Mouse (Mus musculus): ENCODE data around the gene Dirc2. TPM values are rescaled to one million over a fixed set of nuclear protein-coding genes. Genes with fewer than 3 reads are reported as not detected.

Gene Dirc2
- polyA plus RNA-seq, 1 experiment from 2014 or later = 15.1 TPM

DNA sequence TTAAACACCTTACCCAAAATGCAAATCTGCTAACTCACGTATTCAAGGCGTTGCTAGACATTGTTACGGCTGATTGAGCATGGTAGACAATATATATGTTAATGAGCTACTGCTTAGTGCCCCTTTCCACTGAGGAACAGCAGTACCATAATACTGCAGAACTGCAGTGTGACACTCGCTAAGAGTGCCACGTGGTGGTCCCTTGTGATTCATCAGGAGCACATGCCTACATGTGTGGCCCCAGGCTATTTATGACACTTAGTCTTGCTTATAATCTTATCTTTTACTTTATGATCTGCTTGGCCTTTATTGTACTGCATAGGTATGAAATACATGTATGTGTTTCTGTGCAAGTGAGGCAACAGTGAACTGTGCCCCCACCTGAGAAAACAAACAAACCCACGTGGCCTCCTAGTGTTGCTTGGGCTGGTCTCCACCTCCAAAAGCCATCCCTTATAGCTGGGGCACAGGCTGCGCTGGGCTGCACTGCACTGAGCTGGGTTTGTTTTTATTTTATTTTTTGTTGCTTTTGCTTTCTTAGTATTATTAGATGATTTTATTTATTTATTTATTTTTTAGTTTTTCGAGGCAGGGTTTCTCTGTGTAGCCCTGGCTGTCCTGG, 18.5 kb upstream of the Dirc2 start:
- Histone ChIP-seq H3K4me3 (no peak overlapping the region), H3K4me2 (no peak overlapping the region), H3K9me3 (replicated peaks) (no peaks in the 10 kb centered on the region), H3K4me1 (replicated peaks) (peaks cover 39% of the 10 kb centered on the region), H3K9ac (no peak overlapping the region), H3K27ac (ENCODE audit: poor library complexity, severe bottlenecking) (no peak overlapping the region), H3K27me3 (replicated peaks) (no peaks in the 10 kb centered on the region), H3K36me3 (peaks cover 9% of the 10 kb centered on the region)
- 83% methylated on average over 8 of the region's 8 CpGs for WGBS
- no peak for ATAC-seq (ENCODE audit: insufficient number of reproducible peaks, low FRiP score)

GRCm38 (mm10) chr16:35787163-35787562, 18.0 kb upstream of the Dirc2 start:
- no peaks in the 10 kb centered on the region for H3K27me3 ChIP-seq (replicated peaks)
- H3K36me3 ChIP-seq = peaks cover 9% of the 10 kb centered on the region
- H3K9ac ChIP-seq = no peak overlapping the region
- no peak overlapping the region for H3K4me3 ChIP-seq
- WGBS = 92% methylated on average over 6 of the region's 6 CpGs
- no peak overlapping the region for H3K27ac ChIP-seq (ENCODE audit: poor library complexity, severe bottlenecking)
- H3K4me2 ChIP-seq = no peak overlapping the region
- H3K4me1 ChIP-seq (replicated peaks) = peaks cover 43% of the 10 kb centered on the region
- no peak for ATAC-seq (ENCODE audit: insufficient number of reproducible peaks, low FRiP score)
- no peaks in the 10 kb centered on the region for H3K9me3 ChIP-seq (replicated peaks)

GRCm38 (mm10) chr16:35784134-35784725, 15.1 kb upstream of the Dirc2 start:
- Histone ChIP-seq H3K9me3 (replicated peaks) (no peaks in the 10 kb centered on the region), H3K36me3 (no peaks in the 10 kb centered on the region), H3K27ac (ENCODE audit: poor library complexity, severe bottlenecking) (no peak overlapping the region), H3K4me2 (no peak overlapping the region), H3K4me1 (replicated peaks) (peaks cover 42% of the 10 kb centered on the region), H3K9ac (no peak overlapping the region), H3K4me3 (no peak overlapping the region), H3K27me3 (replicated peaks) (no peaks in the 10 kb centered on the region)
- WGBS = 61% methylated on average over 7 of the region's 7 CpGs
- no peak for ATAC-seq (ENCODE audit: insufficient number of reproducible peaks, low FRiP score)

DNA sequence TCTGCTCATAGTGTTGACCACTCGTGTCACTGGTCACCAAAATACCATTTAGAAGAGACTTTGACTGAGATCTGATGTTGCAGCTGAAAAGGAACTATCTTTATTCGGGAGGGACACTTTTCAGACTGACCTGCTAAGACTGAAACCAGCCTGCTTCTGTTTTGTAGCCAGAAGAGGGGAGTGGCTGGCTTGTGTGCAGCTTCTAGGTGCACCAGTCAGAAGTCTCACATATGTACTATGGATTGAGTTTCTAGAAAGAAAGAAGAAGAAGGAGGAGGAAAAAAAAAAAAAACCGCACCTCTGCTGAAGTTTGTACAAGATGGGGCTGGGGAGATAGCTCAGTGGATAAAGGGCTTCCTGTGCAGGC, 14.0 kb upstream of the Dirc2 start:
- no peak overlapping the region for H3K9ac ChIP-seq
- no peak overlapping the region for H3K4me2 ChIP-seq
- ATAC-seq (ENCODE audit: insufficient number of reproducible peaks, low FRiP score) = no peak
- 78% methylated on average over 3 of the region's 3 CpGs for WGBS
- no peaks in the 10 kb centered on the region for H3K36me3 ChIP-seq
- no peak overlapping the region for H3K4me3 ChIP-seq
- H3K27me3 ChIP-seq (replicated peaks) = no peaks in the 10 kb centered on the region
- H3K27ac ChIP-seq (ENCODE audit: poor library complexity, severe bottlenecking) = no peak overlapping the region
- no peaks in the 10 kb centered on the region for H3K9me3 ChIP-seq (replicated peaks)
- H3K4me1 ChIP-seq (replicated peaks) = peaks cover 36% of the 10 kb centered on the region

- Histone ChIP-seq H3K36me3 (no peaks in the 10 kb centered on the region), H3K9me3 (replicated peaks) (no peaks in the 10 kb centered on the region), H3K27me3 (replicated peaks) (no peaks in the 10 kb centered on the region), H3K4me3 (no peak overlapping the region), H3K9ac (no peak overlapping the region), H3K4me1 (replicated peaks) (peaks cover 31% of the 10 kb centered on the region), H3K27ac (ENCODE audit: poor library complexity, severe bottlenecking) (no peak overlapping the region), H3K4me2 (no peak overlapping the region)
- 72% methylated on average over 13 of the region's 13 CpGs for WGBS
- no peak for ATAC-seq (ENCODE audit: insufficient number of reproducible peaks, low FRiP score)
Observed at GRCm38 (mm10) chr16:35782451-35783206, 13.5 kb upstream of the Dirc2 start.

DNA sequence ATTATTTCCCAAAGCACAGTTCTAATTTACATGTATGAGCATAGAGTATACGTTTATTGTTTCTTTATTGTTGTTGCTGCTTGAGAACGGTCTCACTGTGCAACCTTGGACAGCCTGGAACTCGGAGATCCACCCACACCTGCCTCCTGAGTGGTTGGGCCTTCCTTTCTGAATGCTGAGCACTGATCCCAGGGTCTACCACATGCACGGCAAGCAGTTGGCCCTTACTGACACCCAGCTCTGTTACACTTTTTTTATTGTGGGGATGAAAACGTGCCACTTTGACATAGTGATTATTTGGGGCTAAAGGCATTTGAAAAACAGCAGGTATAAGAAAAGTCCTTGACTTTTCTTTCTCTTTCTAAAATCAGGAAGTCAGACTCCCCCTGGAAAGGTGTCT, 12.5 kb upstream of the Dirc2 start:
- WGBS = 88% methylated on average over 5 of the region's 5 CpGs
- no peaks in the 10 kb centered on the region for H3K36me3 ChIP-seq

DNA sequence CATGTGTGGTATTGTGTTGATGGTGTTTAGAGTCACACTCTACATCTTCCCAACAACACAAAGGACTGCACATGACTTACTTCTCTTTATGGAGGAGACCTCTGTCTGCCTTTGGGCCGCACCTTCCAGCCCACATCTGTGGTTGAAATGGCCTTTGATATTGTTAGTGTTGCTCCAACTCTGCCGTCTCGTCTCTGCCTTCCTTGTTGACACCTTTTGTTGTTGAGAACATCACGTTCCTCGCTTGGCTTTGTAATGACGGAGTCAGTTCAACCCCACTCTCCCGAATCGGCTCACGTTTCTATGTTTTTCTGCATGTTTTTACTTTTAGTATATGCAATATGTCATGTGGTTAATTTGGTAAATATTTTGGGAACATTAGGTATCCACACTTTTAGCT, 11.9 kb upstream of the Dirc2 start:
- ATAC-seq (ENCODE audit: insufficient number of reproducible peaks, low FRiP score) = no peak
- Histone ChIP-seq H3K9ac (no peak overlapping the region), H3K4me3 (no peak overlapping the region), H3K27ac (ENCODE audit: poor library complexity, severe bottlenecking) (no peak overlapping the region), H3K4me2 (no peak overlapping the region), H3K9me3 (replicated peaks) (no peaks in the 10 kb centered on the region), H3K4me1 (replicated peaks) (peaks cover 38% of the 10 kb centered on the region), H3K36me3 (no peaks in the 10 kb centered on the region), H3K27me3 (replicated peaks) (no peaks in the 10 kb centered on the region)
- WGBS = 86% methylated on average over 9 of the region's 9 CpGs

More for the DNA sequence above, 12.5 kb upstream of the Dirc2 start:
- Histone ChIP-seq H3K27ac (ENCODE audit: poor library complexity, severe bottlenecking) (no peak overlapping the region), H3K9ac (no peak overlapping the region), H3K4me1 (replicated peaks) (peaks cover 35% of the 10 kb centered on the region), H3K9me3 (replicated peaks) (no peaks in the 10 kb centered on the region), H3K4me3 (no peak overlapping the region), H3K27me3 (replicated peaks) (no peaks in the 10 kb centered on the region), H3K4me2 (no peak overlapping the region)
- ATAC-seq (ENCODE audit: insufficient number of reproducible peaks, low FRiP score) = no peak

- peaks cover 34% of the 10 kb centered on the region for H3K4me1 ChIP-seq (replicated peaks)
- H3K9ac ChIP-seq = no peak overlapping the region
- ATAC-seq (ENCODE audit: insufficient number of reproducible peaks, low FRiP score) = no peak
- H3K9me3 ChIP-seq (replicated peaks) = no peaks in the 10 kb centered on the region
- H3K27ac ChIP-seq (ENCODE audit: poor library complexity, severe bottlenecking) = no peak overlapping the region
- WGBS = 89% methylated on average over 7 of the region's 7 CpGs
- no peak overlapping the region for H3K4me3 ChIP-seq
- no peaks in the 10 kb centered on the region for H3K27me3 ChIP-seq (replicated peaks)
- H3K36me3 ChIP-seq = no peaks in the 10 kb centered on the region
- no peak overlapping the region for H3K4me2 ChIP-seq
Observed at GRCm38 (mm10) chr16:35779681-35780080, 10.5 kb upstream of the Dirc2 start.

DNA sequence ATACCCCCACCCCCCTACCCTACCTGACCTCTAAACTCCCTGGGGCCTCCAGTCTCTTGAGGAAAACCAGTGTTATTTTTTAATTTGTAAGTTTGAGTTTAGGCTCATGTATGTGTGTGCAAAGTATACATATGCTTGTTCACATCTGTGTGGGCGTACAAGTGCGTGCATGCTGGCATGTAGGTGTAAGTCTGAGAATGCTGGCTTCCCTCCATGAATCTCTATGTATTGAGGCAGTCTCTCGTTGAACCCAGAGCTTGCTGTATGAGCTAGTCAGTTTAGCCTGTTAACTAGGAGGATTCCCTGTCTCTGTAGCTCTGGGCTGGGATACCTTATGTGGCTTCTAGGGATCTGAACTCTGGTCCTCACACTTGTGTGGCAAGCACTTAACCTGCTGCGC, 8.6 kb upstream of the Dirc2 start:
- no peak for ATAC-seq (ENCODE audit: insufficient number of reproducible peaks, low FRiP score)
- 98% methylated on average over 4 of the region's 4 CpGs for WGBS
- no peaks in the 10 kb centered on the region for H3K36me3 ChIP-seq
- no peaks in the 10 kb centered on the region for H3K27me3 ChIP-seq (replicated peaks)
- H3K4me1 ChIP-seq (replicated peaks) = peaks cover 17% of the 10 kb centered on the region
- no peak overlapping the region for H3K27ac ChIP-seq (ENCODE audit: poor library complexity, severe bottlenecking)
- H3K4me2 ChIP-seq = no peak overlapping the region
- no peak overlapping the region for H3K9ac ChIP-seq
- H3K9me3 ChIP-seq (replicated peaks) = no peaks in the 10 kb centered on the region
- no peak overlapping the region for H3K4me3 ChIP-seq

- H3K4me1 ChIP-seq (replicated peaks) = peaks cover 8% of the 10 kb centered on the region
- no peak overlapping the region for H3K9ac ChIP-seq
- H3K4me3 ChIP-seq = no peak overlapping the region
- H3K27ac ChIP-seq (ENCODE audit: poor library complexity, severe bottlenecking) = no peak overlapping the region
- no peaks in the 10 kb centered on the region for H3K9me3 ChIP-seq (replicated peaks)
- no peaks in the 10 kb centered on the region for H3K36me3 ChIP-seq
- ATAC-seq (ENCODE audit: insufficient number of reproducible peaks, low FRiP score) = no peak
- no peaks in the 10 kb centered on the region for H3K27me3 ChIP-seq (replicated peaks)
- 41% methylated on average over 7 of the region's 7 CpGs for WGBS
- peak overlapping the region; percentile 5; the same call in 1 of the 2 replicates for H3K4me2 ChIP-seq
Observed at GRCm38 (mm10) chr16:35776737-35777136, 7.6 kb upstream of the Dirc2 start.

GRCm38 (mm10) chr16:35775835-35776234, 6.7 kb upstream of the Dirc2 start:
- peaks cover 13% of the 10 kb centered on the region for H3K4me1 ChIP-seq (replicated peaks)
- H3K36me3 ChIP-seq = no peaks in the 10 kb centered on the region
- 76% methylated on average over 1 of the region's 1 CpGs for WGBS
- ATAC-seq (ENCODE audit: insufficient number of reproducible peaks, low FRiP score) = no peak
- H3K4me2 ChIP-seq = no peak overlapping the region
- no peaks in the 10 kb centered on the region for H3K27me3 ChIP-seq (replicated peaks)
- no peak overlapping the region for H3K9ac ChIP-seq
- no peak overlapping the region for H3K4me3 ChIP-seq
- no peaks in the 10 kb centered on the region for H3K9me3 ChIP-seq (replicated peaks)
- no peak overlapping the region for H3K27ac ChIP-seq (ENCODE audit: poor library complexity, severe bottlenecking)
